Mouse (Mus musculus) liver, embryonic 14.5 days (tissue): ENCODE data around the gene Fcnb. TPM values are rescaled to one million over a fixed set of nuclear protein-coding genes. Genes with fewer than 3 reads are reported as not detected.

Experiments
- ATAC-seq: fragments of 200-750 bp; cut with Nextera tagmentation; 2 replicates; pipeline ENCODE4 v1.8.0; 2017; ENCODE audit warnings: moderate number of reproducible peaks, mild to moderate bottlenecking, moderate library complexity; ENCODE audit not compliant: insufficient read depth
- DNase-seq, 3 experiments: peaks; one replicate each; pipeline ENCODE4 v3.0.0-alpha.2; 2012 to 2013; ENCODE audit warnings: low read depth in 3 of 3, low spot score in 3 of 3
- H3K27ac ChIP-seq: fragments of 300-500 bp; sonication (generic); 2 replicates; pipeline ENCODE4 v1.5.1; 2014; ENCODE audit warnings: moderate library complexity, mild to moderate bottlenecking, control low read depth, inconsistent platforms
- H3K27me3 ChIP-seq: fragments of 300-500 bp; sonication (generic); 2 replicates; pipeline ENCODE4 v1.6.1; 2014; ENCODE audit warnings: mild to moderate bottlenecking, low read length, moderate library complexity; ENCODE audit not compliant: control insufficient read depth, insufficient read depth
- H3K36me3 ChIP-seq: fragments of 300-500 bp; sonication (generic); replicated peaks from 2 replicates; pipeline ENCODE4 v1.6.1; 2014; ENCODE audit warnings: low read depth; ENCODE audit not compliant: control insufficient read depth, insufficient read depth
- H3K4me1 ChIP-seq, 2 experiments: fragments of 200-500 bp in 1 of 2; fragments of 300-500 bp in 1 of 2; sonication (generic) in 1 of 2; replicated peaks; 2 replicates each; pipeline ENCODE4 v1.6.1; 2012 to 2014; ENCODE audit warnings: antibody characterized with exemption in 1 of 2, inconsistent platforms in 1 of 2, low read length in 1 of 2; ENCODE audit not compliant: control insufficient read depth in 2 of 2, insufficient read depth in 2 of 2
- H3K4me2 ChIP-seq: fragments of 300-500 bp; sonication (generic); 2 replicates; pipeline ENCODE4 v1.6.1; 2014; ENCODE audit warnings: low read depth, mild to moderate bottlenecking, control low read depth, moderate library complexity
- H3K4me3 ChIP-seq, 2 experiments: fragments of 200-500 bp in 1 of 2; fragments of 300-500 bp in 1 of 2; sonication (generic) in 1 of 2; 2 replicates each; pipeline ENCODE4 v1.5.1; 2012 to 2014; ENCODE audit warnings: low read depth in 2 of 2, low read length in 2 of 2, mild to moderate bottlenecking in 2 of 2, control low read depth in 1 of 2, inconsistent platforms in 1 of 2, moderate library complexity in 1 of 2; ENCODE audit not compliant: insufficient read depth in 1 of 2
- H3K9ac ChIP-seq: fragments of 300-500 bp; sonication (generic); replicated peaks from 2 replicates; pipeline ENCODE4 v1.6.1; 2014; ENCODE audit warnings: mild to moderate bottlenecking, control low read depth, moderate library complexity
- H3K9me3 ChIP-seq: fragments of 300-500 bp; sonication (generic); 2 replicates; pipeline ENCODE4 v1.6.1; 2016; ENCODE audit warnings: low read length, mixed read lengths; ENCODE audit not compliant: control insufficient read depth
- CTCF ChIP-seq: IDR thresholded peaks from 2 replicates; pipeline ENCODE4 v1.5.1; 2016; ENCODE audit warnings: antibody characterized with exemption, low read depth, control low read depth
- EP300 ChIP-seq: IDR thresholded peaks from 2 replicates; pipeline ENCODE4 v1.6.1; 2016; ENCODE audit warnings: antibody characterized with exemption, low read depth
- WGBS: fragments of 180-500 bp; shearing (Covaris S2); extraction: QIAGEN DNeasy Blood & Tissue Kit; methylation state at CpG from one replicate; pipeline ENCODE4 v1.1.7; 2014; ENCODE audit not compliant: insufficient replicate concordance; 5-methylcytosine and 5-hydroxymethylcytosine counted together
- polyA plus RNA-seq, 2 experiments: library from polyadenylated mRNA; depleted of rRNA in 1 of 2; stranded (reverse) in 1 of 2; unstranded in 1 of 2; fragments of >200 nt; fragmentation: Nextera tagmentation in 1 of 2; extraction: Ambion mirVana in 1 of 2; gene quantifications; 2 replicates each; pipeline versions ENCODE4 v1.2.1 to v1.2.3; 2012 to 2014

Gene Fcnb
- polyA plus RNA-seq, 2 experiments = 14.6 to 29.9 TPM

DNA sequence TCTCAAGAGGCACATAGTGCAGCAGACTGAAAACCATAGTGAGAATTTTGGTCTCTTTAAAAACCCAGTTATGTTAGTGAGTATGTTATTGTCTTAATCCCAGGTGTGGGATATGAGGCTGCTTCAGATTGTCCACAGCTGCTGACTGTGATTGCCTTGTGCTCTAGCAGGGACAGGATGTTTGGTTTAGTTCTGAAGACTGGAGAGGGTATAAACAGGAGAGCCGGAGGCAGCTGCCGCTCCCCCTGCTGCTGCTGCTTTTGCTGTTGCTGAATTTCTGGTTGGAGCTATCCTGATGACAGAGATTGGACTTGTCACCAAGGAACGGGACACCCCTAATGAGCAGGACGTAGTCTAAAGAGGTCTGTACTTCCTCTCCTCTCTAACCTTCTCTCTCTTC, 36.6 kb upstream of the Fcnb start:
- no peak overlapping the region for H3K27ac ChIP-seq
- TF ChIP-seq EP300 = no peak
- no peak for TF ChIP-seq CTCF
- H3K9ac ChIP-seq = no peak overlapping the region
- DNase-seq (no peak), ATAC-seq (no peak)
- no peak overlapping the region for H3K4me2 ChIP-seq
- no peaks in the 10 kb centered on the region; the same call in 1 of the 2 replicates for H3K9me3 ChIP-seq
- no peaks in the 10 kb centered on the region for H3K4me1 ChIP-seq
- no peaks in the 10 kb centered on the region; the same call in 1 of the 2 replicates for H3K27me3 ChIP-seq
- WGBS = 58% methylated on average over 4 of the region's 4 CpGs
- no peak overlapping the region for H3K4me3 ChIP-seq
- no peaks in the 10 kb centered on the region for H3K36me3 ChIP-seq

DNA sequence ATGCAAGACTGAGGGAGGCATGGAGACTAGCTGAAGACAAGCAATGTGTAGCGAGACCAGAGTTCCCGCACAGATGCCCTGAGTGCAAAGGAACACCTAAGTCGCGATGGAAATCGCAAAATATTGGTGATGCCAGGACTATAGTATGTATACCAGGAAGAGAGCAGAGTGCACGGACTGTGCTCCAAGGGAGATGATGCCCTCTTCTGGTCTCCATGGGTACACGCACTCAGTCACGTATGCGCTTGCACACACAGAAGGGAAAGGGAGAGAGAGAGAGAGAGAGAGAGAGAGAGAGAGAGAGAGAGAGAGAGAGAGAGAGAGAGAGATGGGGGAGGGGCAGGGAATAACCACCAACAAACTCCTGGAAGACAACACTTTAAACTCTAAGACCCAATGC, 35.7 kb upstream of the Fcnb start:
- H3K9ac ChIP-seq = no peak overlapping the region
- no peaks in the 10 kb centered on the region for H3K4me1 ChIP-seq
- 83% methylated on average over 9 of the region's 9 CpGs for WGBS
- no peaks in the 10 kb centered on the region for H3K36me3 ChIP-seq
- H3K4me2 ChIP-seq = no peak overlapping the region
- no peak for DNase-seq
- no peak overlapping the region for H3K4me3 ChIP-seq
- no peaks in the 10 kb centered on the region; the same call in 1 of the 2 replicates for H3K9me3 ChIP-seq
- TF ChIP-seq CTCF = peak; percentile 68
- TF ChIP-seq EP300 = no peak
- no peak overlapping the region for H3K27ac ChIP-seq
- no peaks in the 10 kb centered on the region; the same call in 1 of the 2 replicates for H3K27me3 ChIP-seq
- no peak for ATAC-seq

- no peak for DNase-seq
- Histone ChIP-seq H3K27ac (no peak overlapping the region), H3K36me3 (no peaks in the 10 kb centered on the region), H3K9me3 (no peaks in the 10 kb centered on the region; the same call in 1 of the 2 replicates), H3K4me2 (no peak overlapping the region), H3K27me3 (no peaks in the 10 kb centered on the region; the same call in 1 of the 2 replicates), H3K4me1 (no peaks in the 10 kb centered on the region), H3K4me3 (no peak overlapping the region), H3K9ac (no peak overlapping the region)
- WGBS = 68% methylated on average over 6 of the region's 6 CpGs
- no peak for ATAC-seq
- TF ChIP-seq EP300 (no peak), CTCF (no peak)
Measured at GRCm38 (mm10) chr2:28118518-28119116, 33.9 kb upstream of the Fcnb start.

DNA sequence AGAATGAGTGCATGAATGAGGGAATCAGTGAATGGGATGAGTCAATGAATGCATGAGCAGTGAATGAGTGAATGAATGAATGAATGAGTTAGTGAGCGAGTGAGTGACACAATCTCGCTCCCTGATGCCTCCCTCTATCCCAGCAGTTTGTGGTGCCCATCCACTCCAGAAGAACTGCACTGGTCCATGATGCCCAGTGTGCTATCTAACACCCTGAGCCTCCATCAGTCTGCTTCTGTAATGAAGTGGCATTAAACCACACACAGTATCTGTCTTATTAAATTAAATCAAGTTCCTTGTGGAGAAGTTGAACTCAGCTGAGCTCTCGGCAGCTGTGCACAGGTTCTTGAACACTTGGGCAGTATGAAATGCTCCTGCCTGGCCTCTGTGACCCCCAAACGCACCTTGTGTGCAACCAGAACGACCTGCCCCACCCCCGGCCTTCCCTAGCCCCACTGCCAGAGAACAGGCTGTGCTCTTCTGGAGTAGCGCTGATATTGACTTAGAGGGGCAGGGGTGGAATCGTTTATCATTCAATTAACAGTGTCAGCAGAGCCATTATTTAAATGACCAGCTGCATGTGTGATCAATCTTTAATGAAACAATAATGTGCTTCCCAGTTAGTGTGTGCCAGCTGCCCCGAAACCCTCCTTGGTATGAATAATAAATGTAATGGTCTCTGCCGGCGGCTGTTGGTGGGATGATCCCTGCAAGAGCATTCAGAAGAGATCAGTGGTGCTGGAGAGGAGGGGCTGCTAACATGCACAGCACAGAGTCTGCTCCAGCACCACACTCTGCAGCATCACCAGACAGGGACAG, 33.0 kb upstream of the Fcnb start:
- H3K4me3 ChIP-seq = no peak overlapping the region
- TF ChIP-seq EP300 (no peak), CTCF (no peak)
- H3K9ac ChIP-seq = no peak overlapping the region
- ATAC-seq (no peak), DNase-seq (no peak)
- no peak overlapping the region for H3K27ac ChIP-seq
- no peaks in the 10 kb centered on the region; the same call in 1 of the 2 replicates for H3K27me3 ChIP-seq
- no peaks in the 10 kb centered on the region for H3K36me3 ChIP-seq
- H3K4me1 ChIP-seq = no peaks in the 10 kb centered on the region
- H3K4me2 ChIP-seq = no peak overlapping the region
- no peaks in the 10 kb centered on the region; the same call in 1 of the 2 replicates for H3K9me3 ChIP-seq
- 51% methylated on average over 11 of the region's 11 CpGs for WGBS

GRCm38 (mm10) chr2:28108763-28109162, 24.1 kb upstream of the Fcnb start:
- WGBS = 45% methylated on average over 5 of the region's 5 CpGs
- Histone ChIP-seq H3K4me2 (no peak overlapping the region), H3K27me3 (no peaks in the 10 kb centered on the region), H3K4me3 (no peak overlapping the region), H3K36me3 (no peaks in the 10 kb centered on the region), H3K9me3 (no peaks in the 10 kb centered on the region), H3K9ac (no peak overlapping the region), H3K4me1 (no peaks in the 10 kb centered on the region; a peak in 1 of 4 replicates), H3K27ac (no peak overlapping the region)
- TF ChIP-seq EP300 = no peak
- TF ChIP-seq CTCF = no peak
- DNase-seq (no peak), ATAC-seq (no peak)
